Comparison of ENCODE assay signal across 7 mouse cellular contexts in the genomic region with DNA sequence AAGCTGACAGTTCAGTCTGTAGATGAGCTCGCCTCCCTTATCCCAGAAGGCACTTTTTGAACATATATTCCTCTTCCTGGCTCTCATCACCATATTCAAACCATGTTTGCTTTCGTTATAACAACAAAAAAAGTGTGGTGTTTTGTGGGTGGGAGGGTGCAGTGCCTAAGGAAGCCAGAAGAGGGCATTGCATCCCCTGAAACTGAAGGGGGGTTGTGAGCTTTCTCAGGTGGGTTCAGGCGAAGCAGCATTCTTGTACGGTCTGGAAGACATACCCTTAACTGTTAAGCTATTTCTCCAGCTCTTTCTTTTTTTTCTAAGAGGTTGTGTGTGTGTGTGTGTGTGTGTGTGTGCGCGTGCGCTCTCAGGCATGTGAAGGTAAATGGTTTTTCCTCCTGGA. TPM values are rescaled to one million over a fixed set of nuclear protein-coding genes. Genes with fewer than 3 reads are reported as not detected.
A peak's percentile ranks its signal among the peaks of the same experiment; 100 is the strongest.
DNase-seq lines count a peak whose midpoint lies in the region; ATAC-seq lines count a peak whose summit lies in the region.

No protein-coding gene starts in this region.

- no peak overlapping the region for H3K9ac ChIP-seq in embryonic facial prominence, embryonic 11.5 days (replicated peaks; ENCODE audit: low read length)

- intact Hi-C loops in heart, postnatal 10 days (cut with DNase I) = loop anchor here (2.0 to 5.0 kb wide), 2 partner anchors 49 to 313 kb away; partner anchors contain the start of genes Asna1 and Ier2

- peaks cover 3% of the 10 kb centered on the region for H3K36me3 ChIP-seq in embryonic facial prominence, embryonic 11.5 days (replicated peaks; ENCODE audit: control insufficient read depth, insufficient read depth, low read depth, low read length)

- no peaks in the 10 kb centered on the region for H3K9me3 ChIP-seq in embryonic facial prominence, embryonic 11.5 days (replicated peaks; ENCODE audit: control insufficient read depth, low read length)

- peak overlapping the region; percentile 96; the same call in 1 of the 2 replicates for H3K4me2 ChIP-seq in embryonic facial prominence, embryonic 11.5 days (ENCODE audit: low read depth, low read length)

- H3K27me3 ChIP-seq in embryonic facial prominence, embryonic 11.5 days (ENCODE audit: control insufficient read depth, insufficient read depth, low read length) = peaks cover 21% of the 10 kb centered on the region

- no peak overlapping the region for H3K27ac ChIP-seq in embryonic facial prominence, embryonic 11.5 days (replicated peaks; ENCODE audit: low read depth, low read length)

- H3K4me1 ChIP-seq in embryonic facial prominence, embryonic 11.5 days (ENCODE audit: control insufficient read depth, insufficient read depth, low read length) = peaks cover 18% of the 10 kb centered on the region

- no peak for ATAC-seq in embryonic facial prominence, embryonic 11.5 days (replicated peaks; ENCODE audit: insufficient number of reproducible peaks, low FRiP score, low TSS enrichment, low read depth)

- no peak overlapping the region for H3K4me3 ChIP-seq in embryonic facial prominence, embryonic 11.5 days (ENCODE audit: low read depth, low read length)

- DNase-seq in CD4-positive helper T cell, adult 2 months (ENCODE audit: low read depth, low spot score) = peak; percentile 88
- peak; percentile 73 for DNase-seq in Muller cell, postnatal 12 days (ENCODE audit: inconsistent ontology term)
- DNase-seq in embryonic facial prominence, embryonic 11.5 days (ENCODE audit: low spot score) = peak; percentile 70
- DNase-seq in heart, postnatal 10 days = peak; percentile 69 to 82
- peak; percentile 74 to 81 for DNase-seq in layer of hippocampus, postnatal 10 days (ENCODE audit: low spot score in 2 of 2)
- peak; percentile 84 for DNase-seq in lung, postnatal 36 days
- DNase-seq in spleen, postnatal 10 days (ENCODE audit: low spot score in 2 of 2) = peak; percentile 77 to 85

- WGBS in embryonic facial prominence, embryonic 11.5 days = 23% methylated on average over 7 of the region's 7 CpGs

RNA-seq across cellular contexts. Expression of gene Junb, which starts 3.1 kb away (rescaled TPM):
- polyA plus RNA-seq in embryonic facial prominence, embryonic 11.5 days (2014; fragmentation: Nextera tagmentation; extraction: Ambion mirVana) = 5.4 and 6.2 TPM in 2 replicates
- 10 to 100 TPM; 12.6 to 12.7 TPM for total RNA-seq in heart, postnatal 10 days (2021)
- 10 to 100 TPM; 33.7 to 34.2 TPM for total RNA-seq in layer of hippocampus, postnatal 10 days (2021)

RNA-seq across cellular contexts. Expression of gene Rnaseh2a, which starts 5.9 kb away (rescaled TPM):
- 109 and 137 TPM in 2 replicates for polyA plus RNA-seq in embryonic facial prominence, embryonic 11.5 days (2014; fragmentation: Nextera tagmentation; extraction: Ambion mirVana)
- total RNA-seq in heart, postnatal 10 days (2021) = 10 to 100 TPM; 53.4 to 55.4 TPM
- total RNA-seq in layer of hippocampus, postnatal 10 days (2021) = 10 to 100 TPM; 36.8 to 44.3 TPM

RNA-seq across cellular contexts. Expression of gene Prdx2, which starts 6.0 kb away (rescaled TPM):
- polyA plus RNA-seq in embryonic facial prominence, embryonic 11.5 days (2014; fragmentation: Nextera tagmentation; extraction: Ambion mirVana) = 1,219 and 1,316 TPM in 2 replicates
- 100 to 1,000 TPM; 689 to 769 TPM for total RNA-seq in heart, postnatal 10 days (2021)
- total RNA-seq in layer of hippocampus, postnatal 10 days (2021) = 100 to 1,000 TPM; 492 to 505 TPM

RNA-seq across cellular contexts. Expression of gene Gm49661, which starts 6.2 kb away (rescaled TPM):
- not detected in 2 replicates for polyA plus RNA-seq in embryonic facial prominence, embryonic 11.5 days (2014; fragmentation: Nextera tagmentation; extraction: Ambion mirVana)
- total RNA-seq in heart, postnatal 10 days (2021) = 1 to 10 TPM in 1 of 2 experiments, not detected in 1; 1.6 TPM
- total RNA-seq in layer of hippocampus, postnatal 10 days (2021) = not detected

RNA-seq across cellular contexts. Expression of gene Hook2, which starts 15.0 kb away (rescaled TPM):
- polyA plus RNA-seq in embryonic facial prominence, embryonic 11.5 days (2014; fragmentation: Nextera tagmentation; extraction: Ambion mirVana) = 11.3 and 14.2 TPM in 2 replicates
- total RNA-seq in heart, postnatal 10 days (2021) = 1 to 10 TPM; 1.8 to 2.3 TPM
- total RNA-seq in layer of hippocampus, postnatal 10 days (2021) = 10 to 100 TPM; 14.5 to 15.1 TPM
